Mouse (Mus musculus): ENCODE measurements at regions not wholly inside any gene's neighbourhood (a gene's known extent, or its start where the extent isn't known, plus 50 kb on each side); places are given as distances from the start of the nearest gene placed in this dataset.
A peak's percentile ranks its signal among the peaks of the same experiment; 100 is the strongest.

DNA sequence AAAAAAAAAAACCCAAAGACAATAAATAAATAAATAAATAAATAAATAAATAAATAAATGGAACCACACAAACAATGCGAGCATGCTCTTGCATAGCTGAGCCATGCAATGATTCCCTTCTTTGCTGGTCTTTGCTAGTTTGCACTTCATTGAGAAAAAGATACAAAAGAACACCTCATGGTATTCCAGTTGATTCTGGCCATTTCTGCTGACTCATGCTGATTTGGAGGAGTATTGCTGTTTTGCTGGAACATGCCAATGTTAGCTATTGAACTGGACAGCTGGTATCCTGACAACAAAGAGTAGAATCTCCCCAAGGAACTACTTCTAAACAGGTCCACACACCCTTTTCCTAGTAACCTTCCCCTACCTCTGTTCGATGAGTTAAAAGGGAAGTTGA is 60.2 kb downstream of the Htr1a start:
- DNase-seq (ENCODE audit: low spot score in 2 of 2) = no peak

DNA sequence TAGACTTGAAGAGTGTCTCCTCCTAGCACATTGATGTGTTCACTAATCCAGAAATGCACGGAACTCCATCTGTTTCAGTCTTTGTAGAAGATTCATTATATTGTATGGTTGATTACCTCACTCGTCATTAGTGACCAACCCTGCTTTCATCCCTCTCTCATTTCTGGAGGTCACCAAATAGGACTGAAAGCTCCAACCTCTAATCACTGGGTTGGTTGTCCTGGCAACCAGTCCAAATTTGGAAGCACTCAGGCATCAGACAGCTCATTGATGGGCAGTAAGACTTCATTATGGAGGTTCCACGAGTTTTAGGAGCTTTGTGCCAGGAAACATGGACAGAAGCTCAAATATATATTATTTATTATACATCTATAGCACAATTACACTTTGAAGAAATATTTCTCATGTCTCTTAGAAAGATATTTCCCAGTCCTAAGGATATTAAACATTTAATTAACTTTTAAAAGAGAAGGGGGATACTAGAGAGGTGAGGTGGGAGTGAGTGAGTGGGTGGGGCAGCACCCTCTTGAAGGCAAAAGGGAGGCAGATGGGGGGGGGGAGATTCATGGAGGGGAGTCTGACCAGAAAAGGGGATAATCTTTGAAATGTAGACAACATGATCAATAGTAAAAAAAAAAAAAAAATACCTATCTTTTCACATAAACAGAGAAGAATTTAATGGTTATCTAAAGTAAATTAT is 94.7 kb downstream of the Htr1a start:
- no peak for DNase-seq (ENCODE audit: low spot score in 2 of 2)

DNA sequence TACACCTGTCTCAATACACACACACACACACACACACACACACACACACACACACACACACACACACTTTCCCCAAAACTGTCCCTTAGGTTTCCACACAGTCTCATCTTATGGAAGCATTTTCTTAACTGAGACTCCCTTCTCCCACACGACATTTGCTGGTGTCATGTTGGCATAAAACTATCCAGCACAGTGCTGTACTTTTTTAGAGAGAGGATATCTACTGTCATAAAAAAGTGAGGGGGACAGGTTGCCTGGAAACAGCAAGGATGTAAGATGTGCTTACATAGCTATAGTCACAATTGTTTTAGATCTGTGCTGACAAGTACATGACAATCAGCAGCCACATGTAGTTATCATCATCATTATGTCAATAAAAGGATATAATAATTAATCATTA is 129.8 kb downstream of the Htr1a start:
- DNase-seq (ENCODE audit: low spot score in 2 of 2) = peak in 1 of 2 experiments; percentile 4

DNA sequence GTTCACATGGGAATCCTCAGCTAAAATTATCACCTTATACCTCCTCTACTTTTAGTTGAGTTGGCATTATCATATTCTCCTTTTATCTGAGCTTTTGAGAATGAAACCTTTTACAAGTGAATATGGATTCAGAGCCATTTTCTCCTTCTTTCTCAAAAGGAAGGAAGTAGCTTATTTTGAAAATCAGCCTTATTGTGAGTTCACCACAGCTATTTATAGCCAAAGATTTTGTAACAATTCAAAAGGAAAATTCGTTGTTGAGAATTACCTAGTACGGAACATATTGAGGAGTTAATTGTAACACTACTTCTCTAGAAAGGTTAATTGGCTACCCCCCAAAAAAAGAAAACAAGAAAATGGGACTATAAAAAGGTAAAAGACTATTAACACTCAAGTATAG is 163.0 kb downstream of the Htr1a start:
- DNase-seq (ENCODE audit: low spot score in 2 of 2) = no peak

DNA sequence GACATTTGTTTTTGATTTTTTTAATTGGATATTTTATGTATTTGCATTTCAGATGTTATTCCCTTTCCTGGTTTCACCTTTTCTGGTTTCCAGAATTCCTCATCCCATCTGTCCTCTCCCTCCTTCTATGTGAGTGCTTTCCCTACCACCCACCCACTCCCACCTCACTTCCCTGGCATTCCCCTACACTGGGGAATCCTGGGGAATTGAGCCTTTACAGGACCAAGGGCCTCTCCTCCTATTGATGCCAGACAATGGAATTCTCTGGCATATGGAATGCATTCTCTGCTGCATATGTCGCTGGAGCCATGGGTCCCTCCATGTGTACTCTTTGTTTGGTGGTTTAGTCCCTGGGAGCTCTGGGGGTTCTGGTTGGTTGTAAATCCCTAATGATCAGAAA is 175.9 kb downstream of the Htr1a start:
- no peak for DNase-seq (ENCODE audit: low spot score in 2 of 2)

DNA sequence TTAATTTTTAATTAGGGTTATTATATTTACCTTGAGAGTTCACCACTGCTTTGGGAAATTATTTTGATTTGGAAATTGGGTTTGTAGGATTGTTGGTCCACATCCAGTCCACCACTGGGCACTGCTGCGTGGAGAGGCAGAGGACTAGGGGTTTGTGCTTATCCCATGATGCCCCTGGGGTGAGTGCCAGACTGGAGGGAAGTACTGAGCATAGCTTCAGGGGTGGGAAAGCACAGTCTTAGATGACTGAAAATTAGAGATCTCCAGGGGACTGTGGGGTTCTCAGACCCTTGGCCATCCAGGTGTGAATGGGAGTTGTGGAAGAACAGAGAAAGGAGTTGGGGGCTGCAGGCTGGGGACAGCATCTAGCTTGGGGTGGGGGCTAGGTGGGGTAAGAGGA is 177.4 kb downstream of the Htr1a start:
- no peak for DNase-seq (ENCODE audit: low spot score in 2 of 2)

DNA sequence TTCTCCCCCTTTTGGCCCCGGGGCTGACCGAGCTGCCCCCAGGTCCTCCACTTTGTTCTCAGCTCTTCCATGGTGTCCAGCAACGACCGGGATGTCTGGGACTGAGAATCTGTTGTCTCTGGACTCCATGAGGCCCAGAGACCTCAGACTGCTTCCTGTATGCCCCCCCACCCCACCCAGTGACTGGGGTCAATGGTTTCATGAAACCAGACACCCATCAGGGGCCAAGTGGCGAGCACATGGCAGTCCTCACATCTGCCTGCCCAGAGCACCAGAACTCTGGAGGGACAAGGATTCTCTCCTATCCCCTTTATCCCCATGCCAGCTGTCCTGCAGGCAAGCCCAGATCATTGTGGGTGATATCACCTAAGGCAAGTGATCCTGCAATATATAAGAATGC is 185.2 kb downstream of the Htr1a start:
- DNase-seq (ENCODE audit: low spot score in 2 of 2) = no peak

DNA sequence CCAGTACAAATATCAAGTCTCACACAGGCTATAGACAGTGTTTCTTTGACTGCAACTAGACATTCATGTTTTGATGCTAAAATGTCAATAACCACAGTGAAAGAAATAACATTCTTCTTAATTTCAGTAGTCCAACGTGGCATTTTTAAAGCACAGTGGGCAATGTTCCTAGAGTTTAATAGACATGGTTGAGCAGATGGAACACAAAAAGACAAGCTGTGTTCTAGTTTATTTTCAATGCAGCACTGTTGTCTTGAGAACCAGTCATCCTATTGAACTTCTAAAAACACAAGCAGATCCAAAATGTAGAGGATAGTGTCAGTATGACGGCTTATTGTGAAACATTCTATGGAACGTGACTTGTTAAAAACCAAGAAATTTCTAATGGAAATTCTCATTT is 205.2 kb downstream of the Htr1a start:
- DNase-seq (ENCODE audit: low spot score in 2 of 2) = no peak
